Mouse (Mus musculus): ENCODE measurements at regions not wholly inside any gene's neighbourhood (a gene's known extent, or its start where the extent isn't known, plus 50 kb on each side); places are given as distances from the start of the nearest gene placed in this dataset.

DNA sequence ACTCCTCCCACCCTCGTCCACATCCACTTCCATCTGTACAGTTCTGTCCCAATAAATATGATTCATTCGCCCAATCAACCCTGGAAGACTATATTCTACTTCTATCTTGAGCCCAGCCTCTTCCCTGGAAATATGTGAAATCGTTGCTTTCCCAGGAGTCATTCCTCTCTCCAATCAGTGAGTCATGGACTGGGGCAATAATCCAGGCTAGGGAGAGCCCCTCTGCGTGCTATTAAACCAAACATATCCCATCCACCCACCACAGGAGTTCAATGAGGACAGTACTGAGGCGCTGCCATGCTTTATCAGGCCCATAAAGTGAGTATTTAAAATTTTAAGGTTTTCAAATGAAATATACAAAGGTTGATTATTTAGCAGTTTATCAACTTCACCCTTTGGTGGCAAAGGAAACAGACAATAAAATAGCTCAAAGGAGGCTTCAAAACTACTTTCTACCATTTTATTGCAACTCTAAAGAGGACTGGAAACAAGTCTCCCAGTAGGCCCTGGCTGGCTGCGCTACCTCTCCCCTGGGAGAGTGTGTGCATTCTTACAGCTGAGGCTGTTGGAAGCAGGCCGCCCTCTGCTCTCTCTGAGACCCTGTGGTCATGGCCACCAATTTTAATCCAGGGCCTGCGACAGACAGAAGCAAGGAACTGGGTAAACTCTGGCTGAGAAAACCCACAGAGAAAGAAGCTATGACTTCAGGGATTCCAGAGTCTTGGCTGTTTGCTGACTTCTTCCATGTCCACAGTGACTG is 471.9 kb downstream of the Lmo4 start:
- no peak for TF ChIP-seq CTCF (IDR thresholded peaks at IDR 0.05; ENCODE audit: low read depth)
- no peak for TF ChIP-seq EP300 (optimal IDR thresholded peaks at IDR 0.05)
